Mouse (Mus musculus) ovary, postnatal 36 days (tissue): ENCODE results near the gene Zglp1.

ENCODE experiments used
- DNase-seq: peaks from one replicate; pipeline ENCODE4 v3.0.0; 2022; ENCODE audit warnings: low spot score, mixed read lengths

The Zglp1 gene

DNA sequence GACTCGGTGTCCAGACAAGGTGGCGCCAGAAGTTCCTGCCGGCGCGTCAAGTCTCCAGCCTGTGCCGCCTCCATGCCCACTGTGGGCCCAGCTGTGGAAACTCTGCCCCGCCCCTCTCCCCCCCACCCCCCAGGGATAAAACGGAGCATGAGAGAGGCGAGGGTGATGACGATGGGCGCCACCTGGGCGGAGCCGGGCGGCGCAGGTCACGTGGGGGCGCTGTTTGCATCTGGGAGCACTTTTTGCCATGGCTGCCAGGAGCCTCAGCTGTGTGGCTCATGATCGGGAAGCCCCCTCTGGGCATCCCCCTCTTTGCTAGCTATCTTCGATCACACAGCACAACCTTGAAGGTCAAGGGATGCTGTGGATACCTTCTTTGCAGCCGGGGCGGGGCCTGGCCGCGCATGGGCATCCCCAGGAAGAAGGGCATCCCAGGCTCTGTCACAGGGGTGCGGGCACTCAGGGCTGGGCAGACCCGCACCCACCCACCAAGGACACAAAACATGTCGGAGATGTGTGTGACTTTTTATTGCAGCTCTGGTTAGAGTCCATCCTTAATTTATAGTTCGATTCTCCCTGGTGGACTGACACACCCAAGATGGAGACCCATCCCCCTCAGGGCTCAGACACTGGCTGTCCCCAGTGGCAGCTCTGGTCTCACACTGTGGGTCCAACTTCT, at the start of gene Zglp1:
Zglp1 (minus strand) TSS at position 88 of the 679 bp plus-strand sequence.
- DNase-seq = no peak

- DNase-seq = no peak
Measured at GRCm38 (mm10) chr9:21115105-21115504, 48.2 kb upstream of the Zglp1 start.

GRCm38 (mm10) chr9:21114190-21114589, 47.3 kb upstream of the Zglp1 start:
- DNase-seq = no peak

- no peak for DNase-seq
Measured at GRCm38 (mm10) chr9:21113751-21114150, 46.9 kb upstream of the Zglp1 start.

DNA sequence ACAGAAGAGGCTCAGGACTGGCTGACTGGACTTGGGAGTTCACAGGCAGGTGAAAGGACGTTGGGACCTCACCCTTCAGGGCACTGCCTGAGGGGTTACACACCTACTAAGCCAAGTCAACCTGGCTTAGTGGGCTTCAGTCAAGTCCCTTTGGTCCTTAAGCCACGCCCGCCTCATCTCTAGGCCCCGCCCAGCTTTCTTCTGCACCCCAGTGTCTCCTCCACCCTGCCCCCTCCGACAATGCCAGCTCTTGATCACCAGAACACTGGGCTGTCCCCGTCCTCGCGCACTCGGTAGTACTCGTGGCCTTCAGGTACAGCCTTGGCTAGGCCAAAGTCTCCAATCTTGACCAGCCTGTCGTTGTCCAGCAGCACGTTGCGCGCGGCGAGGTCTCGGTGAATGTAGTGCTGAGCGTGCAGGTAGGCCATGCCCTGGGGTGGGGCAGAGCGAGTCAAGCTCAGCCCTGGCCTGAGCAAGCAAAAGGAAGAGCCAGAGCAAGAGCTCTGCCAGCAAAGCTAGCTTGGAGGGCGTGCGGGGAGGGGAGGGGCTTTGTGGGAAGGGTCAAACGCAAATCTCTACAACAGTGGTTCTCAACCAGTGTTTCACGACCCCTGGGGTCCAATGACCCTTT, 40.8 kb upstream of the Zglp1 start:
- no peak for DNase-seq

DNA sequence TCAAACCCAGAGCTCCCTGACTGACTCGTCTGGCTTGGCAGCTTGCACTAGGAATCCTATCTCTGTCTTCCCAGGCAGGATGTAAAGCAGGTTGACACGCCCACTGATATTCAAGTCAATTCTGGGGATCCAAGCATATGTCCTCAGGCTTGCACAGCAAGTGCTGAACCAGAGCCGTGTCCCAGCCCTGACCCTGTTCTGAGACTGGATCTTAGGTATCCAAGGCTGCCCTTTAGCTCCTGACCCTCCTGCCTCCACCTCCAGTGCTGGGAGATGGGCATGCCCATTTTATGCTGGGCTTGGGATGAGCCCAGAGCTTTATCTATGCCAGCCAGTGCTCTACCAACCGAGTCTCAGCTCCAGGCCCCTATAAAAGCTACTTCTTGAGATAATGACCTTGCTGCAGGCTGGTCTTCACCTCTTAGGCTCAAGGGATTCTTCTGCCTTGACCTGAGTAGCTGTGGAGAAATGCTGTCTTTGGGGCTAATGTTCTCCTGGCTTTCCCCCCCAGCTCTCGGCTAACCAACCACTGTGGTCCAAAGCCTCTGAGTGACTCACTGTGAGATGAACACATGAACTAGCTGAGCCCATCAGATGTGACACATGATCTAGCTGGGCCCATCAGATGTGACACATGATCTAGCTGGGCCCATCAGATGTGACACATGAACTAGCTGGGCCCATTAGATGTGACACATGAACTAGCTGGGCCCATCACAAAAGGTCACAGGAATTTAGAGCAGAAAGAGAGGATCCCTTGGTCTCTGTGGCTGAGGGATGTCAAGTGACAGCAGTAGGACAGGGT, 39.1 kb upstream of the Zglp1 start:
- DNase-seq = no peak

- no peak for DNase-seq
Measured at GRCm38 (mm10) chr9:21104814-21105213, 37.9 kb upstream of the Zglp1 start.

DNA sequence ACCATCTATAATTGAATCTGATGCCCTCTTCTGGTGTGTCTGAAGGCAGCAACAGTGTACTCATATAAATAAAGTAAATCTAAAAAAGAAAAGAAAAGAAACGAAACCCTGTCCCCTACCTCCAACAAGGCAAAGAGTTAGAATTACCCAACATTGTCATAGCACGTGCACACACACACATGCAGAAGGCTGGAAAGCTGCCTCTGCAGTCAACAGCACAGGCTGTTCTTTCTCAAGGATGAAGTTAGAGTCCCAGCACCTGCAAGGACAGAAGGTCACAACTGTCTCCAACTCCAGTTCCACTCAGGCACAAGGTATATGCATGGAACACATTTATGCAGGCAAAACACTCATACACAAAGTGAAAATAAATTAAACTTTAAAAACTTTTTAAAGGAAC, 35.2 kb upstream of the Zglp1 start:
- DNase-seq = no peak

DNA sequence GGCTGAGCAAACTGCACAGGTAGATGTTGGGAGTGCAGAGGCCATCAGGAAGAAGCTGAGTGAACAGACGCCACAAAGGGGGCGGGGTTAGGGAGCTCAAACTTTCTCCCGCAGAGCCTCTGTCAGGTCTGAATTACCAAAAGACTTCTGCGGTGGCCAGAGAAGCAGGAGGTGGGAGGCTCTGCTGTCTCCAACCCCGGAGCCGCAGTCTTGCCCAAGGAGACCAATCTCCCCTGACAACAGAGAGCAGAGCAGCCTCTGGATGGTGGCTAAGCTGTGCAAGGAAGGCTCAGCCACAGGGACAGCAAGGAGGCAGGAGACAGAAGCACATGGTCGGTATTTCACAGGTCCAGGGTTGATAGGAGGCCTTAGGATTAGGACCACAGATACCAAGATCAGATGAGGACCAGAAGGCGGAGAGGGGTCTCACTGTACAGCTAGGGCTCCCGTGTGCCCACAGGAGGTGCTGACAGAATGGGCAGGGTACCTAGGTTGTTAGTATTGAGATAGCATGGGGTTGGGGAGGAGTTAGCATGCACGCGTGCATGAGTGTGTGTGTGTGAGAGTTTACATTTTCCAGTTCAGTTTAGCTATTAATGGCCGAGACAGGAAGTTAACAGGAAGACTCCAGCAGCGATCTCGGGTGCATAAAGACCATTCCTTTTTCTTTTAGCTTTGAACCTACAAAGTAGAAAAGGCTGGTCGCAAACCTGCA, 33.7 kb upstream of the Zglp1 start:
- no peak for DNase-seq

- no peak for DNase-seq
Measured at GRCm38 (mm10) chr9:21097793-21098192, 30.9 kb upstream of the Zglp1 start.

- no peak for DNase-seq
Measured at GRCm38 (mm10) chr9:21095958-21096357, 29.1 kb upstream of the Zglp1 start.

GRCm38 (mm10) chr9:21093423-21093822, 26.5 kb upstream of the Zglp1 start:
- no peak for DNase-seq

GRCm38 (mm10) chr9:21091707-21092320, 24.9 kb upstream of the Zglp1 start, which contains the start of the genes Gm38431 and Raver1:
Gene Gm38431 (minus strand): TSS chr9:21091997.
Gene Raver1 (minus strand): TSS chr9:21092008.
- peak; percentile 95 for DNase-seq

GRCm38 (mm10) chr9:21090972-21091706, 24.2 kb upstream of the Zglp1 start:
- no peak for DNase-seq

DNA sequence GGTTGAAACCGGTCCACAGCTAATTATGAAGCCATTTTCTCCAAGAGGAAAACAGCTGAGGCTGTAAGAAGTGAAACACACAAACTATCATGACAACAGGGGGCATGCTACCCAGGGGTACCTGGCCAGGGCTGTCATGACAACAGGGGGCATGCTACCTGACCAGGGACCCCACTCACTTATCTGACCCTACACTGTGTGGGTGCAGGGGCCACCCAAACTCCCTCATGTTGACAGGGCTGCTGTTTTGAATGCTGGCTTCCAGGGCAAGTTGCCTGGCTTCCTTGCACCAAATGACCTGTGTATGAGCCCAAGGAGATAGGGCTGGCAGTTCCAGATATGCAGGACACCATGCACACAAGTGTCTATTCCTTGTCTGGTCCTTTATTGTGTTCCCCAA, 23.6 kb upstream of the Zglp1 start:
- no peak for DNase-seq

DNA sequence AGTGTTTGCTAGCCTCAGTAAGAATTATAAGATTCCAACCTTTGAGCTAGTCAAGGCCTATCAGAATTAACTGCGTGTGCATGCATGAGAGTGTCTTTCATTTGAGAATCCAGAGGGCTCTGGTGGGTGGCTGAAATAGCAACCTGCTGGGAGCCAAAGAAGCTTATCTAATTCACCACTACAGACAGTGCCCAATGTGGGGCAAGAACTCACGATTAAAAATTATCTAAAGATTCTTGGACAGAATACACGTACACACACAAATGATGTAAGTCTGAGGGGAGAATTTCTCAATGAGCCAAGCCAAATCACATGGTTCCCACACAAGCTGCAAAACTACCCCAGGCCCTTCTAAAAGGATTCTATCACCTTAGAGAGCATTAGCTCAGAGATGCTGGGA, 16.4 kb upstream of the Zglp1 start:
- DNase-seq = no peak

DNA sequence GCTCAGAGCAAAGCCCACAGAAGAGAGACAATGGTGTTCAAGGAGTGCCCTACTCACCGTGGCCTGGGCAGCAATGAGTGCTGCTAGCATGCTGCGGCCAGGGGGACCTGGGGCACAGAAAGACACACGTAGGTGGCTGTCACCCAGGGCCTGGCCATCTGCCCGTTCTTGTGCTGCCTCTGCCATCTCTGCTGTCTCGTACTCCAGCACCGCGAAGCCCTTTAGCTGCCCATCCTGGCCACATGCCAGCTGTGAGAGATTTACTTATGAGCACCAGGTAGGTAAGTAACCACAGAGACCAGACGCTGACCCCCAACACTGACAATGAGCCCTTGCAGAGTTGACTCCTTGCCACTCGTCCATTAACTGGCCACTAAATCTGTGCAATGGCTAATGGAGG, 14.2 kb upstream of the Zglp1 start:
- DNase-seq = no peak

DNA sequence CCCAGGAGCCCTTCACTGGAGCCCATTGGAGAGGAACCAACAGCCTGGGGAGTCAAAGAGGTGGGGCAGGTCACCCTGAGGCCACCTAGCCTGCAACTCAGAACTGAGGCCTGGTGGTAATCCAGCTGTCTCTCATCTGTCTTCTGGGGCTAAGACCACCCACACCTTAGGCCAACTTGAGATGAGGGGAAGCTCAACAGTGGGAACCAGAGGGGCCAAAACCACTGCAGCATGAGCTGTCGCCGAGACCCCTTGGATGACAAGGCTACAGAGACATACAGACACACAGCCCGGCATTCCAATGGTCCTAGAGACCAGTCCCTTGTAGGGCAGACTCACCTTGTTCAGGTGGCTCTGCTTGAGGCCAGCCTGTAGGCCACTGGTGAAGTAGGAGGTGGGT, 8.7 kb upstream of the Zglp1 start:
- DNase-seq = no peak

DNA sequence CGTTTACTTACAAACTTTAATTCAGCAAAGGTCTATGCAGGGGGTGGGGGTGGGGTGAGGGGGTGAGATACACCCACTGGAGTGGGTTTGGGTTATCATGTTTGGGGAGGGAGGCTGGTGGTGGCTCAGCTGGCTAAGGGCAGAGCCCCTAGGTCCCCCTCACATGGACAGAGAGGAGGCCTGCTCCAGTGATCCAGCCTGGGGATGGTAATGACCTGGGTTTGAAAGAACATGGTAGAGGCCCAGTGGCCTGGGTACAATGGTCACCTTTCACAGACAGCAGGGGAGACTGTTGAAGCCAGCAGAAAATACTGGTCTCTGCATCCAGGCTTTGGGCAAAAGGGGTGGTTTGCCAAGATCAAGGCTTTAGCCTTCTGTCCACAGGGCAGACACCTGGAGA, 7.3 kb upstream of the Zglp1 start:
- DNase-seq = no peak

GRCm38 (mm10) chr9:21073044-21073840, 6.3 kb upstream of the Zglp1 start, which contains the start of the genes Gm49373 and Fdx1l:
Gene Gm49373 (minus strand): TSS chr9:21073096.
Gene Fdx1l (minus strand): TSS chr9:21073614.
- DNase-seq = peak; percentile 86
